Mouse (Mus musculus) ES-Bruce4 (cell line): ENCODE data around the gene Hes5.

Source experiments
- CTCF ChIP-seq: IDR thresholded peaks from one replicate; pipeline ENCODE4 v1.8.1; 2011; ENCODE audit warnings: low read depth, low read length
- EP300 ChIP-seq: IDR thresholded peaks from 2 replicates; pipeline ENCODE4 v1.6.1; 2011; ENCODE audit warnings: low read depth, low read length; ENCODE audit not compliant: insufficient read depth
- POLR2A ChIP-seq: IDR thresholded peaks from one replicate; pipeline ENCODE4 v1.8.1; 2011; ENCODE audit warnings: low read length; ENCODE audit not compliant: insufficient read depth

GRCm38 (mm10) chr4:155006296-155006695 lies 45.6 kb downstream of the Hes5 start:
- no peak for TF ChIP-seq POLR2A
- TF ChIP-seq EP300 = no peak
- no peak for TF ChIP-seq CTCF
